Mouse (Mus musculus): ENCODE measurements at regions not wholly inside any gene's neighbourhood (a gene's known extent, or its start where the extent isn't known, plus 50 kb on each side); places are given as distances from the start of the nearest gene placed in this dataset.
"Not testable (repeated sequence)": the region's sequence is repeated elsewhere in the genome, so short reads cannot be mapped to it uniquely, and the experiment has no call there.

- TF ChIP-seq CTCF (IDR thresholded peaks at IDR 0.05; ENCODE audit: low read depth, low read length); POLR2A (IDR thresholded peaks at IDR 0.05; ENCODE audit: extremely low read depth, insufficient read depth, low read length): not testable (repeated sequence)
These were observed 170.2 kb downstream of the Snx19 start for GRCm38 (mm10) chr9:30597092-30597491.

Data from liver, adult 2 months (tissue).